Mouse (Mus musculus) embryo, embryonic 11.5 days (tissue): ENCODE results near the gene C8g.

Experiments used
- DNase-seq: peaks from one replicate; pipeline ENCODE4 v3.0.0-alpha.2; 2012; ENCODE audit warnings: low read depth, low spot score

The C8g gene

GRCm38 (mm10) chr2:25501593-25502486 lies at the start of gene C8g:
C8g (minus strand) TSS chr2:25501719.
- no peak for DNase-seq

- no peak for DNase-seq
Observed at GRCm38 (mm10) chr2:25551186-25551585, 49.7 kb upstream of the C8g start.

- no peak for DNase-seq
Observed at GRCm38 (mm10) chr2:25549021-25549991, 47.8 kb upstream of the C8g start.

DNA sequence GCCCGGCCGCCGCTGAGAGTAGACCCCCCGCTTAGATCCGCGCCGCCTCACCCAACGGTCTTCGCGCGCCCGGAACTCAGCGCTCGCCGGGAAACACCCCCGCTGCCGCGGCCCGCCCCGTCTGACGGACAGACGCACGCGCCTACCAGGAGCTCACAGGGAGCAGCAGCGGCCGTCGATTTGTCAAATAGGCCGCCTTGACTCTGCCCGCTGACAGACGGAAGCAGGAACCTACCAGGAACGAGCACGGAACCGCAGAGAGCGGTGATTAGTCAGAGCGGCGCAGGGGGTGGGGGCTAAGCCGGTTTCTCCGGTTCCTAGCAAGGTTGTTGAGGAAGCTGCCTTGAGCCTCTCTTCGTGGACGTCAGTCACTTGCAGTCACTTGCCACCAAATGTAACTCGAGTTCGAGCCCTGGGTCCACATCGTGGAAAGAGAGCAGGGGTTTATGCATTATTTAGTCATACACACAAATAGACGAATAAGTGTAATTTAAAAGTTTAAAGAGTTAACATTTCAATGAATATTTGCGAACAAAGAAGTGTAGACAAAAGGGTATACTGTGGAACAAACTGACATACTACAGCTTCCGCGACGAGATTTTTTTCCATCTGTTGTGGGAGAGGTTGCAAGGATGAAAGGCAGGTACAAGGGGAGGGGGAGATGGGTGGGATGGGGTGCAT lies 45.4 kb upstream of the C8g start, which contains the start of gene Traf2:
Gene Traf2 (minus strand): TSS at position 130 of the 681 bp plus-strand sequence.
- peak; percentile 96 for DNase-seq

DNA sequence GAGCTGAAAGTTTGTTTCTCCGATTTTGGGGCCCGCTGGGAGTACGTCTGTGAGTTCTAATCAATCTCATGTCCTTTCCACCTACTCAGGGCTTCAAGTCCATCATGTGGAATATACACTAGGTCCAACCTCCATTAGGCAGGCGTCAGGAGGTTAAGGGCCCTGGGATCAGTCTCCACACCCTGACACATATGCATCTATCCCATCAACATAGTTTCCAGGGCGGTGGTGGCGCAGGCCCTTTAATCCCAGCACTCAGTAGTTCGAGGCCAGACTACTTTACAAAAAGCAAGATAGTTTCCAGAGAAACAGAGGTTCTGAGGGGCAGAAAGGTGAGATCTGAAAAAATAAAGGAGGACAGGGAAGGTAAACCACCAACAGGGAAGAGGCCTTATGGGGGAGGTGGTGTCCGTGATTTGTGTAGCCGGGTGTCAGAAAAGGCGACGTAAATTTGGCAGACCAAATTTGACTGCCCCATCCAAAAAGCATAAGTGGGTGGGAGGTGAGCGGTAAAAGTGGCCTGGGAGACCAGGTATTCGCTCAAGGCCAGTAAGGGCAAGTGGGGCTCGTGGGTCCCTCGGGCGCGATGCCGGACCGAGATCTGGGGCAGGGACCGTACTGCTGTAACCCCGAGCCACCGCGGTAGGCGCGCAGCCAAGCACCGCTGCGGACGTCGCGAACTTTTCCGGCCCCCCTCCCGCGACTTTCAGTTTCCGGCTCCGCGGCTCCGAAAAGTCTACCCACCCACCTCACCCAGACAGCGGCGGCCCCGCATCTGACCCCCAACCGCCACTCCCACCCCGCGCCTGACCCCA lies 44.7 kb upstream of the C8g start:
- DNase-seq: no peak

- no peak for DNase-seq
Observed at GRCm38 (mm10) chr2:25541644-25542367, 40.3 kb upstream of the C8g start.

- DNase-seq: no peak
Observed at GRCm38 (mm10) chr2:25540541-25540948, 39.0 kb upstream of the C8g start.

DNA sequence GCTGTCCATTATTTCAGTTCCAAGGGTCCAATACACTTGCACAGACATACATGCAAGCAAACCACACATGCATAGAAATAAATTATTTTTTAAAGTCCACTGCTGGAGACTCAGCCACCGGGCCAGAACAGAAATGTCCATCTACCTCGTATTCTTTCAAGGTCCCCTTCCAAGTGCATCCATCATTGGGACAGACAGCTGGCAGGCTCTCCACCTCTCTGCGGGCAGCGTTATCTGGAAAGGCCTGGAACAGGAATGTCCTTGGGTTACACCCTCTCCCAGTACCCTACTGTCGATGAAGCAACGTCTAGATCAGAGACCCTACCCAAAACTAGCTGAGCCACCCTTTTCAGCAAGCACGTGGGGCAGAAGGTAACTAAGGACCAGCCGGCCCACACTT lies 35.0 kb upstream of the C8g start:
- DNase-seq: no peak

- no peak for DNase-seq
Observed at GRCm38 (mm10) chr2:25534866-25535182, 33.3 kb upstream of the C8g start.

GRCm38 (mm10) chr2:25534178-25534865 lies 32.8 kb upstream of the C8g start:
- DNase-seq: no peak

- no peak for DNase-seq
Observed at GRCm38 (mm10) chr2:25533707-25534106, 32.2 kb upstream of the C8g start.

DNA sequence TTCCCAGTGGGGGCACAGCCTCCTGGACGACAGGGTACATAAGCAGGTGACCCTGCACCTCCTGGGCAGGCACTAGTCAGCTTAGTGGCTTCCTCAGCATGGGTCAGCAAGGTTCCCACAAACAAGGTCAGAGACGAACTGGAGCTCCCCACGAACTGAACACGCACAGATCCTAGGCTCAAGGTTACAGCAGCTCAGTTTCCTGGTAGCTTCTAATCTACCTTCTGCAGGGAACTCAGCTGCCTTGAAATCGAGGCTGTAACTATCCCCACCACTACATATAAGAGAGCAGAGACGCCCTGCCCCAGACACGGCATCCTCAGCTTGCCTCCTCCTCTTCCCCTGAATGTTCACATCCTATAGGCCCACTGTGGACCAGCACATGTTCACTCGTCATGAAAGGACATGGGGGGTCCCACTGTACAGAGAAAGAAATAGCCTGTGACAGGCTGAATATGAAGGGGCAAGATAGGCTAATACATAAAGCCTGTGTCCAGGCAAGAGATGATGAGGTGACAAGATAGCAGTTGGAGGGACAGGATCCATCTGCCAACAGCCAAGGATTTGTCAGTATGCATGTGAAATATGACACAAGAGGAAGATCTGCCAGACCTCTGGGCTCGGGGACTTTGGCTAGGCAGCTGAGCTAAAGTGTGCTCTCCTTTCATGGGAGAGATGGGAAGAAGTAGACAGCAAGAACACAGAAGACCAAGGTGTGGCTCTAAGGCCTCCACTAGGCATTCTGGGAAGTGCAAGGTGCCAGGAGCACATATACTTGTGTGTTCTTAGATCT lies 25.2 kb upstream of the C8g start:
- no peak for DNase-seq

- DNase-seq: no peak
Observed at GRCm38 (mm10) chr2:25509912-25510311, 8.4 kb upstream of the C8g start.

DNA sequence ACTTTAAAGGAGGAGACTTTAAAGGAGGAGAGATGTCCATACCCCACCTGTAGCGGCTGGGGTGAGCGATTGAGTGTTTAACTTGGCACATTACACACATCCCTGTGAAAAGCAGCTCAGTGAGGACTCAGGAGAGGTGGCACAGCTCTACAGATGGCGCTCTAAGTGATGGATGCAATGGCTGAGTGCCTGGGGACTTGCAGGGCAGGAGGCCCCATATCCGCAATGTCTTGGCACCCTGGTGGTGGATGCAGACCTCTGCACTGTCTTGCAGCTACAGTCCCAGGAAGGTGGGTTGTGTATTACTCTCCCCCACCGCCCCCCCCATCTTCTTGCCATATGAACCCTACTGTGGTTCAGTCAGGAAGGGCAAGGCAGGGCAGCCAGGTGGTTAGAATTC lies 5.4 kb upstream of the C8g start:
- no peak for DNase-seq

DNA sequence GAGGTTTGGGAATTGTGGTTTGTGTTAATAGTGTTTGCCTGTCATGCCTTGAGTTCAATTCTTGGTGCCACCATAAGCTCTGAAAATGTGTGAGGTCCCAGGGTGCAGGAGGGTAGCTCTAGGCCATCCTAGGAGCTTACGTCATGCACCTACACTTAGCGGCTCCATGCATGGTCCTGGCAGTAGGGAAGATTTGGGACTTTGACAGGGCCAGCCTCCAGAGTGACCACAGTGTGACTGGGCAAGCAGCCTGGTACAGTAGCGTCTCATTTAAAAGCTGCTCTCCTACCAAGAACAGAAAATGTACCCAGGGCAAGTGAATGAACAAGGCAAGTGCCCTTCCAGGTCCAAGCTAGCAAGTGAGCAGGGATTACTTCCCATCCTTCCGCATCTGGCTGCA lies 4.3 kb upstream of the C8g start:
- DNase-seq: no peak

DNA sequence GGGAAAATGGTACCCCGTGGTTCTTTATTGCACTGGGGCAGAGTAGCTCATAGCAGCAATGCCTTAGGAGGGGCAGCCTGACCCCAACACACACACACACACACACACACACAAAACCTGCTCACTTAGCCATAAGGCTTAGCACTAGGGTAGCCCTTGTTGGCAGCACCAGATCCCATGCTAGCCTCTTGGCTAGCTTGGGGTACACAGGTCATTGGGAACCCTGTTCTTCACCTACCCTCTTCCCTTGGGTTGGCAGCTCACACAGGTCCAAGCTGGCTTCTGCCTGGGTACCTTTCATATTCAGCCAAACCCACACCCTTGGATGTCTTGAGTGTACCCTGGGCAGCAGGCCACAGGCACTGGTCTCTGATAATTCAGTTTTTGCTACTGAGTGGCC lies 3.5 kb upstream of the C8g start:
- DNase-seq: no peak

GRCm38 (mm10) chr2:25504538-25504937 lies 3.0 kb upstream of the C8g start:
- DNase-seq: no peak

DNA sequence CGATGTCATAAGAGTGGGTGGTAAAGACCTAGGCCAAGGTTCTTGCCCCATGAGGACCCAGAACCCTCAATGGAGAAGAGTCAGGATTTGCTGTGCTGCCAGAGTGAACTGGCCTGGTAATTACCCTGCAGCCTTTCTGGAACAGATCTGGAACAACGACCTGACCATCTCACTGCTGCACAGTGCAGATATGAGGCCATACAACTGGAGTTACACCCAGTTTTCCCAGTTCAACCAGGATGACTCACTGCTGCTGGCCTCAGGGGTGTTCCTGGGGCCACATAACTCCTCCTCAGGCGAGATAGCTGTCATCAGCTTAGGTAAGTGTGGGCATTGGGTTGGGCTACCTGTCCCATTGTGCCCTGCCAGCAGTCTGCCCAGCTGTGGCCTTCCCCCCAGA lies 1.2 kb upstream of the C8g start:
- DNase-seq: no peak
